In the genomic region with DNA sequence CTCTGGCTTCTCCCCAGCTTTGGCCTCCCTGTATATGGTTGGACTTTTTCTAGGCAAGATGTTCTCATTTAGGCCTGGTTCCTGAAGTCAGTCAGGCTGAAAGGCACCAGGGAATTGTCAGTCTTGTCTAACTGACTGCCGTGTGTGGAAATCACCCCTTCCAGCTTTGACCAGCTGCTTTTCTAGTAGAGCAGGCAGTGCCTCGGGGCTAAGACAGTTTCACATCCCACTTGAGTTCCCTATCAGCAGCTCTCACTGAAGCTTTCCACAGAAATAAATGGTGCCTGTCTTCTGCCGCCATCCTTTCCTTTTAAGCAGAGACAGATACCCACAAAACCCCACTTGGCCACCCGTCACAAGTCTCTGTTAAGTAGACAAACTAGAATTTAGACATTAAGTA, we compare ENCODE assay signal across 15 mouse cellular contexts.
DNase-seq lines count a peak whose midpoint lies in the region; ATAC-seq and TF ChIP-seq lines count a peak whose summit lies in the region.
"Had no signal": no experiment of that assay in that cellular context is flagged by ENCODE, and none has a peak within 500 bp of the region (broad histone marks: within the 10 kb centered on the region; RNA-seq: fewer than 3 reads in every experiment).

No protein-coding gene starts in this region.

- intact Hi-C loops in left cerebral cortex, adult 2 months (cut with DNase I), result no loop called here

- peak; percentile 42 for DNase-seq in embryonic facial prominence, embryonic 14.5 days (ENCODE audit: low spot score)
- DNase-seq in embryonic facial prominence, embryonic 10.5 days (ENCODE audit: low spot score), result no peak
- peak; percentile 13 for DNase-seq in lung, postnatal 10 days
- no peak for DNase-seq in lung, postnatal 4 days
- peak; percentile 58 for DNase-seq in CH12.LX (ENCODE audit: extremely low read depth)
- DNase-seq in hindbrain, postnatal 0 days (ENCODE audit: low spot score), result peak; percentile 14
- DNase-seq in left cerebral cortex, adult 2 months (ENCODE audit: extremely low spot score in 1 of 2, low spot score in 2 of 2), result no peak
- DNase-seq in urinary bladder, postnatal 36 days (ENCODE audit: low spot score in 2 of 2), result no peak
- DNase-seq: cerebellum, postnatal 25 days; kidney, postnatal 25 days; liver, postnatal 0 days had no signal

- H3K4me2 ChIP-seq in embryonic facial prominence, embryonic 14.5 days (ENCODE audit: low read depth, low read length), result no peak overlapping the region
- no peak overlapping the region; the same call in 1 of the 2 replicates for H3K4me2 ChIP-seq in CH12.LX (ENCODE audit: insufficient read depth, low read depth, poor library complexity, severe bottlenecking)
- no peak overlapping the region for H3K4me2 ChIP-seq in hindbrain, postnatal 0 days (ENCODE audit: low read depth, low read length)
- H3K4me2 ChIP-seq: embryonic facial prominence, embryonic 12.5 days; forebrain, embryonic 12.5 days; heart, embryonic 15.5 days; limb, embryonic 13.5 days had no signal

- H3K27ac ChIP-seq in embryonic facial prominence, embryonic 14.5 days (replicated peaks; ENCODE audit: low read depth, low read length), result peak overlapping the region; percentile 52; the same call in 1 of the 2 replicates
- H3K27ac ChIP-seq in embryonic facial prominence, embryonic 10.5 days (replicated peaks), result no peak overlapping the region
- H3K27ac ChIP-seq in CH12.LX (ENCODE audit: insufficient read depth, low read depth), result peak overlapping the region; percentile 36; the same call in 1 of the 2 replicates
- H3K27ac ChIP-seq in hindbrain, postnatal 0 days, result no peak overlapping the region
- H3K27ac ChIP-seq in left cerebral cortex, adult 2 months, result no peak overlapping the region
- H3K27ac ChIP-seq: embryonic facial prominence, embryonic 12.5 days; forebrain, embryonic 12.5 days; heart, embryonic 15.5 days; limb, embryonic 13.5 days had no signal

- TF ChIP-seq RAD21 in CH12.LX (IDR thresholded peaks at IDR 0.05; ENCODE audit: low read depth, low read length), result no peak

- in situ Hi-C loops in CH12.LX (cut with MboI; ENCODE audit: low pct_ligation_motif_present, low pct_unique_long_range_greater_than_20kb, low sequenced_read_pairs), result no loop called here

- no peaks in the 10 kb centered on the region for H3K27me3 ChIP-seq in embryonic facial prominence, embryonic 14.5 days (replicated peaks; ENCODE audit: control insufficient read depth, insufficient read depth, low read length)
- H3K27me3 ChIP-seq in embryonic facial prominence, embryonic 10.5 days (replicated peaks; ENCODE audit: low read depth, poor library complexity, severe bottlenecking), result no peaks in the 10 kb centered on the region
- no peaks in the 10 kb centered on the region for H3K27me3 ChIP-seq in CH12.LX (replicated peaks)
- no peaks in the 10 kb centered on the region for H3K27me3 ChIP-seq in hindbrain, postnatal 0 days (ENCODE audit: insufficient read depth, low read length)
- H3K27me3 ChIP-seq: embryonic facial prominence, embryonic 12.5 days; forebrain, embryonic 12.5 days; heart, embryonic 15.5 days; limb, embryonic 13.5 days had no signal

- peaks cover 28% of the 10 kb centered on the region for H3K36me3 ChIP-seq in embryonic facial prominence, embryonic 14.5 days (ENCODE audit: control insufficient read depth, insufficient read depth, low read length)
- H3K36me3 ChIP-seq in embryonic facial prominence, embryonic 10.5 days (replicated peaks), result peaks cover 38% of the 10 kb centered on the region
- H3K36me3 ChIP-seq in CH12.LX (replicated peaks in 1 of 2; ENCODE audit: control insufficient read depth in 1 of 2, insufficient read depth in 1 of 2, low read length in 1 of 2), result peaks cover 13 to 47% of the 10 kb centered on the region in 2 experiments
- H3K36me3 ChIP-seq in hindbrain, postnatal 0 days (ENCODE audit: insufficient read depth, low read length), result peaks cover 13% of the 10 kb centered on the region

- no peak for TF ChIP-seq CTCF in CH12.LX (conservative IDR thresholded peaks at IDR 0.05 in 1 of 2, IDR thresholded peaks at IDR 0.05 in 1 of 2; ENCODE audit: low read depth in 2 of 2, low read length in 2 of 2)
- TF ChIP-seq CTCF in hindbrain, postnatal 0 days (IDR thresholded peaks at IDR 0.05; ENCODE audit: low read depth), result no peak
- TF ChIP-seq CTCF in left cerebral cortex, adult 2 months (IDR thresholded peaks at IDR 0.05), result no peak

- dilution Hi-C loops in CH12.LX (cut with MboI; ENCODE audit: extremely low pct_ligation_motif_present, extremely low pct_unique_long_range_greater_than_20kb, low sequenced_read_pairs), result no loop called here

- no peak overlapping the region for H3K9ac ChIP-seq in embryonic facial prominence, embryonic 14.5 days (ENCODE audit: low read depth, low read length)
- H3K9ac ChIP-seq in CH12.LX (ENCODE audit: insufficient read depth, low read depth), result no peak overlapping the region
- H3K9ac ChIP-seq in hindbrain, postnatal 0 days (replicated peaks; ENCODE audit: low read length), result no peak overlapping the region
- H3K9ac ChIP-seq: embryonic facial prominence, embryonic 12.5 days; forebrain, embryonic 12.5 days; heart, embryonic 15.5 days; limb, embryonic 13.5 days; liver, postnatal 0 days had no signal

- WGBS in embryonic facial prominence, embryonic 14.5 days, result 46% methylated on average over 4 of the region's 4 CpGs
- WGBS in embryonic facial prominence, embryonic 10.5 days, result 73% methylated on average over 4 of the region's 4 CpGs
- 49% methylated on average over 4 of the region's 4 CpGs for WGBS in hindbrain, postnatal 0 days

- no peak for TF ChIP-seq POLR2A in CH12.LX (IDR thresholded peaks at IDR 0.05; ENCODE audit: low read depth, low read length)

- ATAC-seq in embryonic facial prominence, embryonic 14.5 days (ENCODE audit: low read depth), result peak; percentile 15; the same call in 1 of the 2 replicates
- ATAC-seq in hindbrain, postnatal 0 days, result no peak
- ATAC-seq: liver, postnatal 0 days had no signal

- no peaks in the 10 kb centered on the region for H3K79me2 ChIP-seq in CH12.LX (replicated peaks; ENCODE audit: control insufficient read depth, extremely low read depth, insufficient read depth, poor library complexity, severe bottlenecking)

- no peak overlapping the region for H3K4me3 ChIP-seq in embryonic facial prominence, embryonic 14.5 days (ENCODE audit: low read depth, low read length)
- no peak overlapping the region for H3K4me3 ChIP-seq in embryonic facial prominence, embryonic 10.5 days
- H3K4me3 ChIP-seq in CH12.LX (replicated peaks in 1 of 3; ENCODE audit: low read depth in 2 of 3, low read length in 2 of 3, poor library complexity in 1 of 3), result no peak overlapping the region
- no peak overlapping the region for H3K4me3 ChIP-seq in hindbrain, postnatal 0 days (ENCODE audit: low read length)
- H3K4me3 ChIP-seq in left cerebral cortex, adult 2 months, result no peak overlapping the region
- H3K4me3 ChIP-seq: embryonic facial prominence, embryonic 12.5 days; forebrain, embryonic 12.5 days; heart, embryonic 15.5 days; limb, embryonic 13.5 days had no signal

- peaks cover 10% of the 10 kb centered on the region for H3K4me1 ChIP-seq in embryonic facial prominence, embryonic 14.5 days (ENCODE audit: control insufficient read depth, insufficient read depth, low read length)
- peaks cover 6% of the 10 kb centered on the region; the same call in 1 of the 2 replicates for H3K4me1 ChIP-seq in embryonic facial prominence, embryonic 10.5 days
- peaks cover 19 to 53% of the 10 kb centered on the region in 2 experiments for H3K4me1 ChIP-seq in CH12.LX (ENCODE audit: control insufficient read depth in 1 of 2, insufficient read depth in 2 of 2)
- no peaks in the 10 kb centered on the region for H3K4me1 ChIP-seq in hindbrain, postnatal 0 days (ENCODE audit: insufficient read depth, low read length)

- no peaks in the 10 kb centered on the region for H3K9me3 ChIP-seq in embryonic facial prominence, embryonic 14.5 days (ENCODE audit: control insufficient read depth, low read length)
- H3K9me3 ChIP-seq in embryonic facial prominence, embryonic 10.5 days, result no peaks in the 10 kb centered on the region
- no peaks in the 10 kb centered on the region for H3K9me3 ChIP-seq in CH12.LX (replicated peaks; ENCODE audit: low read length)
- H3K9me3 ChIP-seq in hindbrain, postnatal 0 days (ENCODE audit: low read length), result no peaks in the 10 kb centered on the region
- H3K9me3 ChIP-seq: embryonic facial prominence, embryonic 12.5 days; forebrain, embryonic 12.5 days; heart, embryonic 15.5 days; limb, embryonic 13.5 days had no signal

- TF ChIP-seq EP300 in CH12.LX (IDR thresholded peaks at IDR 0.05; ENCODE audit: low read length), result peak; percentile 80

TF ChIP-seq in CH12.LX, 34 proteins besides CTCF, POLR2A, EP300 and RAD21:
- TF ChIP-seq SIN3A (IDR thresholded peaks at IDR 0.05; ENCODE audit: low read length) (peak; percentile 74; the same call in 1 of the 2 replicates), MYC (IDR thresholded peaks at IDR 0.05; ENCODE audit: low read depth, low read length) (peak; percentile 46; the same call in 1 of the 2 replicates), CHD2 (IDR thresholded peaks at IDR 0.05; ENCODE audit: low read length) (peak; percentile 40; the same call in 1 of the 2 replicates), MAX (IDR thresholded peaks at IDR 0.05; ENCODE audit: low read length) (peak; percentile 48; the same call in 1 of the 2 replicates), MXI1 (IDR thresholded peaks at IDR 0.05; ENCODE audit: low read depth, low read length) (0 out of 2 replicates have a peak, but pooled peaks have one; percentile 25), IRF4 (IDR thresholded peaks at IDR 0.05; ENCODE audit: low read depth, low read length) (peak; percentile 64), KAT2A (IDR thresholded peaks at IDR 0.05; ENCODE audit: insufficient replicate concordance, low read length) (0 out of 2 replicates have a peak, but pooled peaks have one; percentile 22), ZNF384 (IDR thresholded peaks at IDR 0.05; ENCODE audit: low read depth, low read length) (no peak), NELFE (IDR thresholded peaks at IDR 0.05; ENCODE audit: low read depth, low read length) (no peak), MAZ (IDR thresholded peaks at IDR 0.05; ENCODE audit: low read depth, low read length) (no peak), RCOR1 (conservative IDR thresholded peaks at IDR 0.05; ENCODE audit: low read depth, low read length) (0 out of 2 replicates have a peak, but pooled peaks have one; percentile 22), PAX5 (IDR thresholded peaks at IDR 0.05; ENCODE audit: low read length) (no peak), ETS1 (conservative IDR thresholded peaks at IDR 0.05; ENCODE audit: low read depth, low read length) (peak; percentile 50), TCF12 (IDR thresholded peaks at IDR 0.05; ENCODE audit: low read depth, low read length) (0 out of 2 replicates have a peak, but pooled peaks have one; percentile 22)

Comparison
In these comparisons a context has a peak if more than half of its experiments do, and no peak if none do; other contexts are left out.
1. DNase-seq: peak in embryonic facial prominence, embryonic 14.5 days (single experiment), lung, postnatal 10 days (single experiment), CH12.LX (single experiment) and hindbrain, postnatal 0 days (single experiment); none in embryonic facial prominence, embryonic 10.5 days (single experiment), lung, postnatal 4 days (0 of 2), left cerebral cortex, adult 2 months (0 of 2) and urinary bladder, postnatal 36 days (0 of 2).
2. H3K27ac ChIP-seq: peak in embryonic facial prominence, embryonic 14.5 days (single experiment) and CH12.LX (single experiment); none in embryonic facial prominence, embryonic 10.5 days (single experiment), hindbrain, postnatal 0 days (single experiment) and left cerebral cortex, adult 2 months (single experiment).